Mouse (Mus musculus) right cerebral cortex, postnatal 36 days (tissue): Measurements from ENCODE around the gene Emilin1.

ENCODE experiments used
- DNase-seq, 2 experiments: peaks; one replicate each; pipeline ENCODE4 v3.0.0; 2022; ENCODE audit warnings: low spot score in 2 of 2, mixed read lengths in 1 of 2

The Emilin1 gene

GRCm38 (mm10) chr5:30925217-30925616 lies 12.0 kb downstream of the Emilin1 start:
- DNase-seq = no peak

GRCm38 (mm10) chr5:30926073-30926472 lies 12.9 kb downstream of the Emilin1 start:
- DNase-seq = no peak

- DNase-seq = no peak
Measured at GRCm38 (mm10) chr5:30927945-30928529, 14.8 kb downstream of the Emilin1 start.

- peak in 1 of 2 experiments; percentile 68 for DNase-seq
Measured at GRCm38 (mm10) chr5:30930121-30930520, 16.9 kb downstream of the Emilin1 start.

GRCm38 (mm10) chr5:30930846-30931245 lies 17.6 kb downstream of the Emilin1 start:
- no peak for DNase-seq

- no peak for DNase-seq
Measured at GRCm38 (mm10) chr5:30931378-30931777, 18.2 kb downstream of the Emilin1 start.

GRCm38 (mm10) chr5:30933705-30934104 lies 20.5 kb downstream of the Emilin1 start:
- no peak for DNase-seq

GRCm38 (mm10) chr5:30934725-30935461 lies 21.7 kb downstream of the Emilin1 start:
- no peak for DNase-seq

GRCm38 (mm10) chr5:30943004-30943403 lies 29.8 kb downstream of the Emilin1 start:
- DNase-seq = no peak

GRCm38 (mm10) chr5:30944344-30944743 lies 31.1 kb downstream of the Emilin1 start:
- DNase-seq = no peak

GRCm38 (mm10) chr5:30944956-30945781 lies 32.0 kb downstream of the Emilin1 start, which contains the start of gene Cgref1:
Gene Cgref1 (minus strand): TSS chr5:30945591.
- peak; percentile 77 to 81 for DNase-seq

GRCm38 (mm10) chr5:30948620-30949019 lies 35.4 kb downstream of the Emilin1 start:
- no peak for DNase-seq

- peak; percentile 89 to 92 for DNase-seq
Measured at GRCm38 (mm10) chr5:30949654-30950326, 36.6 kb downstream of the Emilin1 start.

- no peak for DNase-seq
Measured at GRCm38 (mm10) chr5:30950451-30950850, 37.2 kb downstream of the Emilin1 start.

GRCm38 (mm10) chr5:30950922-30951321 lies 37.7 kb downstream of the Emilin1 start:
- no peak for DNase-seq

- no peak for DNase-seq
Measured at GRCm38 (mm10) chr5:30951706-30952105, 38.5 kb downstream of the Emilin1 start.

- DNase-seq = no peak
Measured at GRCm38 (mm10) chr5:30952551-30952950, 39.3 kb downstream of the Emilin1 start.

GRCm38 (mm10) chr5:30954065-30954464 lies 40.9 kb downstream of the Emilin1 start:
- DNase-seq = no peak

- no peak for DNase-seq
Measured at GRCm38 (mm10) chr5:30954556-30954955, 41.4 kb downstream of the Emilin1 start.

GRCm38 (mm10) chr5:30955751-30956150 lies 42.5 kb downstream of the Emilin1 start:
- DNase-seq = no peak

GRCm38 (mm10) chr5:30957891-30958290 lies 44.7 kb downstream of the Emilin1 start:
- DNase-seq = no peak
